Mouse (Mus musculus): ENCODE data around the gene Atg16l1. TPM values are rescaled to one million over a fixed set of nuclear protein-coding genes. Genes with fewer than 3 reads are reported as not detected.

The Atg16l1 gene
- polyA plus RNA-seq, 1 experiment = 9.1 TPM

- Histone ChIP-seq H3K36me3 (ENCODE audit: control insufficient read depth, insufficient read depth, low read length) (no peaks in the 10 kb centered on the region), H3K4me3 (ENCODE audit: control insufficient read depth, low read depth, low read length) (no peak overlapping the region), H3K4me1 (ENCODE audit: control insufficient read depth, insufficient read depth, low read length) (no peaks in the 10 kb centered on the region), H3K27ac (ENCODE audit: control insufficient read depth, insufficient read depth, low read depth, low read length) (no peak overlapping the region), H3K27me3 (ENCODE audit: control insufficient read depth, insufficient read depth, low read length) (no peaks in the 10 kb centered on the region)
- no peak for TF ChIP-seq POLR2A (IDR thresholded peaks at IDR 0.05; ENCODE audit: control insufficient read depth, low read depth, low read length)
- no peak for TF ChIP-seq CTCF (IDR thresholded peaks at IDR 0.05; ENCODE audit: control insufficient read depth, insufficient read depth, insufficient replicate concordance, low read depth, low read length)
Observed at GRCm38 (mm10) chr1:87792438-87793137, 36.9 kb downstream of the Atg16l1 start.

- Histone ChIP-seq H3K4me1 (ENCODE audit: control insufficient read depth, insufficient read depth, low read length) (no peaks in the 10 kb centered on the region), H3K27ac (ENCODE audit: control insufficient read depth, insufficient read depth, low read depth, low read length) (no peak overlapping the region), H3K36me3 (ENCODE audit: control insufficient read depth, insufficient read depth, low read length) (no peaks in the 10 kb centered on the region), H3K4me3 (ENCODE audit: control insufficient read depth, low read depth, low read length) (no peak overlapping the region), H3K27me3 (ENCODE audit: control insufficient read depth, insufficient read depth, low read length) (no peaks in the 10 kb centered on the region)
- TF ChIP-seq POLR2A (IDR thresholded peaks at IDR 0.05; ENCODE audit: control insufficient read depth, low read depth, low read length) (no peak), CTCF (IDR thresholded peaks at IDR 0.05; ENCODE audit: control insufficient read depth, insufficient read depth, insufficient replicate concordance, low read depth, low read length) (no peak)
Observed at GRCm38 (mm10) chr1:87793138-87793449, 37.4 kb downstream of the Atg16l1 start.

GRCm38 (mm10) chr1:87797702-87798101, 42.0 kb downstream of the Atg16l1 start:
- H3K4me3 ChIP-seq (ENCODE audit: control insufficient read depth, low read depth, low read length) = no peak overlapping the region
- no peaks in the 10 kb centered on the region for H3K36me3 ChIP-seq (ENCODE audit: control insufficient read depth, insufficient read depth, low read length)
- no peak overlapping the region for H3K27ac ChIP-seq (ENCODE audit: control insufficient read depth, insufficient read depth, low read depth, low read length)
- no peak for TF ChIP-seq POLR2A (IDR thresholded peaks at IDR 0.05; ENCODE audit: control insufficient read depth, low read depth, low read length)
- no peak for TF ChIP-seq CTCF (IDR thresholded peaks at IDR 0.05; ENCODE audit: control insufficient read depth, insufficient read depth, insufficient replicate concordance, low read depth, low read length)
- no peaks in the 10 kb centered on the region for H3K4me1 ChIP-seq (ENCODE audit: control insufficient read depth, insufficient read depth, low read length)
- no peaks in the 10 kb centered on the region for H3K27me3 ChIP-seq (ENCODE audit: control insufficient read depth, insufficient read depth, low read length)

GRCm38 (mm10) chr1:87798306-87798705, 42.6 kb downstream of the Atg16l1 start:
- Histone ChIP-seq H3K4me3 (ENCODE audit: control insufficient read depth, low read depth, low read length) (no peak overlapping the region), H3K4me1 (ENCODE audit: control insufficient read depth, insufficient read depth, low read length) (no peaks in the 10 kb centered on the region), H3K27ac (ENCODE audit: control insufficient read depth, insufficient read depth, low read depth, low read length) (no peak overlapping the region), H3K36me3 (ENCODE audit: control insufficient read depth, insufficient read depth, low read length) (no peaks in the 10 kb centered on the region), H3K27me3 (ENCODE audit: control insufficient read depth, insufficient read depth, low read length) (no peaks in the 10 kb centered on the region)
- TF ChIP-seq CTCF (IDR thresholded peaks at IDR 0.05; ENCODE audit: control insufficient read depth, insufficient read depth, insufficient replicate concordance, low read depth, low read length) (no peak), POLR2A (IDR thresholded peaks at IDR 0.05; ENCODE audit: control insufficient read depth, low read depth, low read length) (no peak)

GRCm38 (mm10) chr1:87803576-87803975, 47.9 kb downstream of the Atg16l1 start, which contains the start of gene Sag:
Gene Sag (plus strand): TSS chr1:87803680.
- no peaks in the 10 kb centered on the region for H3K36me3 ChIP-seq (ENCODE audit: control insufficient read depth, insufficient read depth, low read length)
- no peak within 1 kb of the TSS for H3K4me3 ChIP-seq (ENCODE audit: control insufficient read depth, low read depth, low read length)
- H3K27ac ChIP-seq (ENCODE audit: control insufficient read depth, insufficient read depth, low read depth, low read length) = no peak within 1 kb of the TSS
- TF ChIP-seq POLR2A (IDR thresholded peaks at IDR 0.05; ENCODE audit: control insufficient read depth, low read depth, low read length) (no peak), CTCF (IDR thresholded peaks at IDR 0.05; ENCODE audit: control insufficient read depth, insufficient read depth, insufficient replicate concordance, low read depth, low read length) (no peak)
- no peaks in the 10 kb centered on the region for H3K4me1 ChIP-seq (ENCODE audit: control insufficient read depth, insufficient read depth, low read length)
- H3K27me3 ChIP-seq (ENCODE audit: control insufficient read depth, insufficient read depth, low read length) = no peaks in the 10 kb centered on the region

GRCm38 (mm10) chr1:87807751-87808150, 52.1 kb downstream of the Atg16l1 start:
- no peaks in the 10 kb centered on the region; the same call in 1 of the 2 replicates for H3K4me1 ChIP-seq (ENCODE audit: control insufficient read depth, insufficient read depth, low read length)
- no peak for TF ChIP-seq CTCF (IDR thresholded peaks at IDR 0.05; ENCODE audit: control insufficient read depth, insufficient read depth, insufficient replicate concordance, low read depth, low read length)
- no peak for TF ChIP-seq POLR2A (IDR thresholded peaks at IDR 0.05; ENCODE audit: control insufficient read depth, low read depth, low read length)

GRCm38 (mm10) chr1:87811391-87811790, 55.7 kb downstream of the Atg16l1 start:
- Histone ChIP-seq H3K36me3 (ENCODE audit: control insufficient read depth, insufficient read depth, low read length) (no peaks in the 10 kb centered on the region), H3K27ac (ENCODE audit: control insufficient read depth, insufficient read depth, low read depth, low read length) (no peak overlapping the region), H3K4me1 (ENCODE audit: control insufficient read depth, insufficient read depth, low read length) (peaks cover 6% of the 10 kb centered on the region), H3K4me3 (ENCODE audit: control insufficient read depth, low read depth, low read length) (no peak overlapping the region), H3K27me3 (ENCODE audit: control insufficient read depth, insufficient read depth, low read length) (no peaks in the 10 kb centered on the region)
- no peak for TF ChIP-seq CTCF (IDR thresholded peaks at IDR 0.05; ENCODE audit: control insufficient read depth, insufficient read depth, insufficient replicate concordance, low read depth, low read length)
- no peak for TF ChIP-seq POLR2A (IDR thresholded peaks at IDR 0.05; ENCODE audit: control insufficient read depth, low read depth, low read length)

More at GRCm38 (mm10) chr1:87807751-87808150, 52.1 kb downstream of the Atg16l1 start:
- no peaks in the 10 kb centered on the region for H3K36me3 ChIP-seq (ENCODE audit: control insufficient read depth, insufficient read depth, low read length)
- no peaks in the 10 kb centered on the region for H3K27me3 ChIP-seq (ENCODE audit: control insufficient read depth, insufficient read depth, low read length)
- no peak overlapping the region for H3K27ac ChIP-seq (ENCODE audit: control insufficient read depth, insufficient read depth, low read depth, low read length)
- no peak overlapping the region for H3K4me3 ChIP-seq (ENCODE audit: control insufficient read depth, low read depth, low read length)

Measured in testis, adult 2 months (tissue).